Mouse (Mus musculus): ENCODE measurements at regions not wholly inside any gene's neighbourhood (a gene's known extent, or its start where the extent isn't known, plus 50 kb on each side); places are given as distances from the start of the nearest gene placed in this dataset.

GRCm38 (mm10) chr5:120024071-120024470 lies 92.2 kb upstream of the Rbm19 start:
- in situ Hi-C loops (cut with MboI, MseI) = no loop called here

GRCm38 (mm10) chr5:120025212-120025611 lies 91.1 kb upstream of the Rbm19 start:
- in situ Hi-C loops (cut with MboI, MseI) = no loop called here

GRCm38 (mm10) chr5:120030904-120031303 lies 85.4 kb upstream of the Rbm19 start:
- in situ Hi-C loops (cut with MboI, MseI) = no loop called here

GRCm38 (mm10) chr5:120031614-120032013 lies 84.7 kb upstream of the Rbm19 start:
- in situ Hi-C loops (cut with MboI, MseI) = no loop called here

GRCm38 (mm10) chr5:120034499-120035077 lies 81.7 kb upstream of the Rbm19 start:
- in situ Hi-C loops (cut with MboI, MseI) = no loop called here

- in situ Hi-C loops (cut with MboI, MseI) = no loop called here
These were observed 81.0 kb upstream of the Rbm19 start for GRCm38 (mm10) chr5:120035251-120035650.

- in situ Hi-C loops (cut with MboI, MseI) = no loop called here
These were observed 78.5 kb upstream of the Rbm19 start for GRCm38 (mm10) chr5:120037806-120038205.

GRCm38 (mm10) chr5:120043786-120044185 lies 72.5 kb upstream of the Rbm19 start:
- in situ Hi-C loops (cut with MboI, MseI) = loop anchor here (10.0 kb wide), 1 partner anchor 1981 kb away; no protein-coding TSS in a partner anchor

- in situ Hi-C loops (cut with MboI, MseI) = loop anchor here (10.0 kb wide), 1 partner anchor 1976 kb away; no protein-coding TSS in a partner anchor
These were observed 67.0 kb upstream of the Rbm19 start for GRCm38 (mm10) chr5:120049063-120049781.

GRCm38 (mm10) chr5:120050728-120051436 lies 65.4 kb upstream of the Rbm19 start:
- in situ Hi-C loops (cut with MboI, MseI) = no loop called here

GRCm38 (mm10) chr5:120054498-120055167 lies 61.6 kb upstream of the Rbm19 start:
- in situ Hi-C loops (cut with MboI, MseI) = no loop called here

All from T-helper 1 cell (primary cell).